Mouse (Mus musculus) lung, postnatal 0 days (tissue): ENCODE results near the gene Ticrr.

Experiments used
- CTCF ChIP-seq: IDR thresholded peaks from 2 replicates; pipeline ENCODE4 v1.5.1; 2016; ENCODE audit warnings: antibody characterized with exemption, mild to moderate bottlenecking
- EP300 ChIP-seq: IDR thresholded peaks from 2 replicates; pipeline ENCODE4 v1.6.1; 2016; ENCODE audit warnings: antibody characterized with exemption, mild to moderate bottlenecking, control low read depth

- TF ChIP-seq CTCF: no peak
- no peak for TF ChIP-seq EP300
Measured at GRCm38 (mm10) chr7:79617418-79617817, 42.6 kb upstream of the Ticrr start, which contains the start of gene Rhcg.
